Mouse (Mus musculus): ENCODE measurements around the gene Ust.

Gene Ust

DNA sequence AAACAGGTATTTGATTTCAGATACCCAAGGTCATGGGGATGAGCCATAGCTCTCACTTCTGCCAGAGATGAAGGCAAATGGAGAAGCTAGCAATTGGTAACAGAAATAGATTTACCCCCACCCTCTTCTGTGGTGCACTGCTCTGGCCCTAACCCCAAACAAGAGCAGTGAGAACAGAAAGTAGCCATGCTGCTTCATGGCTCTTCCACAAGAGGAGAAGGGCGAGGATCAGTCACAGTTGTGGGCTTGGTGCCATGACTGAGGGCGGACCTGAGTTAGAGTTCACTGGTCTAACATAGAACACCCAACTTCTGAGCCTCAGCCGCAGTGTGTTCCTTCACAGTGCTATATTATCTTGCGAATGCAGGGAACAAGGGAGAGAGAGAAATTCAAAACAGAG is 13.8 kb downstream of the Ust start:
- DNase-seq (ENCODE audit: low read depth, low spot score), result no peak

DNA sequence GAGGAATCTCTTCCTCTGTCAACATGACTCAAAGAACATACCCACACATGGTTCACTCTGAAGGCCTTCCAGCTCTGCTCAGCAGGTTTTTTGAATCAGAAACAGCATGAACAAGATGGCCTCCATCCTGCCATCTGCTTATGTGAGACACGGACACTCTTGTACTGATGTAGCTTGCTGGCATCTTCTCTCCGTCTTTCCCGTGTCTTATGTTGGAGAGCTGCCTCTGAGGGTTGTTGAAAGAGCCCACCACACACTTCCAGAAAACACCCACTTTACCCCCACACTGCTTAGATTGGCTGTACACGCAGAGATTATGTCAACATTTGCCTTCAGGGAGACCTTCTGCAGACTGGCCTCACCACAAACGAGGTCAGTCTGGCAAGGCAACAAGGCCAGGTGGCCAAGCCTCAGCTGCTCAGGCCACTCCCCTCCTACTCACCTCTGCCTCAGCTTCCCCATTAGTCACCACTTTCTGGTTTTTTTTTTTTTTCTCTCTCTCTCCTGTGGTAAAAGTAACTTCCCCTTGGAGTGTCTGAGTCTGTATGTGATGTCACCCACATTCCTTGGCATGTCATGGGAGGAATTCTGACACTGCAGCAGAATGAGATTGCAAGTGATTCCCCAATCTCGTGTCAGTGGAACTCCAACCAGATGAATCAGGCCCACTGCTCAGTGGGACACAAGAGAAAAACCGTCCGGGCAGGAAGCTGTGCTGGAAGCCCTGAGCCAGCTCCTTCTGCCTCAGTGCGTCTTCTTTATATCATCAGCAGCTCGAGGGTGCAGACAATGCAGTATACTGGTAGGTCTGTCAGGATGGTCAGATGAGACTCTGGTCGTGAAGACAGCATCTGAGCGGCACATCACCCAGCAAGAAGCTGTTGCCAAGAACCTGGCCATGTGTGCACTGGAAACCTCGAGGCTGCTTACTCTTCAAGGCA is 19.4 kb downstream of the Ust start:
- peak; percentile 94 for DNase-seq (ENCODE audit: low read depth, low spot score)

DNA sequence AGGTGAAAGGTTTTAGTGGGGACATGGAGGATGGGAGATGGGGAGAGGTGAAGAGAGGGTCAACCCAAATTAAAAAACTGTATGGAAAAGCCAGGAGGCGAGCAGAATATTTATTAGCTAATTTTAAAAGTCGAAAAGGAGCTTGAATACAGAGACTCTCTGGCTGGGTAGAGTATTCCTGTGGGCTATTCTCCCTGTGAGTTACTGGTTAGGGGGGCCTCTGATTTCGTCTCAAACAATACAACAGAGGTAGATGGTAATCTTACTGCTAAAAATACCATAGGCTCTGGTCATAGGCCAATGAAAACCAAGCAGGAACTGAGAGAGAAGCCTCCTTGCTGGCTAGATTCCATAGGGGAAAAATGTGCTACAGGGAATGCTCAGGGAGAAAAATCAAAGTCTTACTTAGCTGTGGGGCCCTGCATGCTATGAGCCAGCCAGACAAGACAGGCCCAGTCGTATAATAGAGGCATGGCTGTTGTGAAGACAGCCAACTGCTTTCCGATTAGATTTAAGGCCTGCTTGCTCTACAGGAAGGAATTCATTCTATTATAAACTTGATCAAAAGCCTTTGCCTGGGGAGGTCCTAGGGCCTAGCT is 23.0 kb downstream of the Ust start:
- DNase-seq (ENCODE audit: low read depth, low spot score), result peak; percentile 58

DNA sequence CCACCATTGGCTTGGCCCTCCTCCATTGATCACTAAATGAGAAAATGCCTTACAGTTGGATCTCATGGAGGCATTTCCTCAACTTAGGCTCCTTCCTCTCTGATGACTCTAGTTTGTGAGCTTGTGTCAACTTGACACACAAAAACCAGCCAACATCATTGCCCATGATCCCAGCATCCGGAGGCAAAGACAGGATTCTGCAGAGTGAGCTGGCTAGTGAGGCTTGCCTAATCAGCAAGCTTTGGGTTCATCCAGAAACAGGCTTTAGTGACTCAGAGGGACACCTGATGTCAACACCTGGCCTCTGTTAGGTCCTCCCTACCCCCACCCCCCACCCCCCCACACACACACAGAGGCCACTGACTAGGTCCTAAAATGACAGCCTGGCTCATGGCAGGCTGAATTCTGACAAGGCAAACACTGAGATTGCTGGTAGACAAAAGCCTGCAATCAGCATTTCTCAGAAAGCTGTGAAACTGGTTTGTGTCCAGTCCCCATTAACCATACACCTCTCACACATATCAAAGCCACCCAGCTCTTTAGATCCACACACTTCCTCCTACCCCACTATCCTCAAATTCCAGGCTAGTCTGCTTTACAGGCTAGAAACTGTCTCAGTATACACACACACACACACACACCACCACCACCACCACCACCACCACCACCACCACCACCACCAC is 26.6 kb downstream of the Ust start:
- DNase-seq (ENCODE audit: low read depth, low spot score), result no peak

DNA sequence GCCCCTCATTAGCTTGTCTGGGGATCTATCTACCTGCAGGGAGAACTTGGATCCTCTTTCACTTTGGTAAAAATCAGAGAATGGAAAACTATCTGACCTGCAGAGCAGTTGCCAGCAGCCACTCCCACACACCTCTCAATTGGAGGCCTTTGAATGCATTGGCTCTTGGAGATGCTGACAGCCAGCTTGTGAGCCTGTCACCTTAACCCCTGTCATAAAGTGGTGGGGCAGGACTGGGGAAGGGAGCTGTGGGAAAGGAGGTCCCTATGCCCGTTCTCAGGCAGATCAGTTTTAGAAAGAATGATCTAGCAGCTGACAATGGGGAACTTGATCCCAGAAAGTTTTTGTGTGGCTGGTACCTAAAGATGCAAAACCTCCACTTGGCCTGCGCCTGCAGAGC is 31.2 kb downstream of the Ust start:
- DNase-seq (ENCODE audit: low read depth, low spot score), result no peak

DNA sequence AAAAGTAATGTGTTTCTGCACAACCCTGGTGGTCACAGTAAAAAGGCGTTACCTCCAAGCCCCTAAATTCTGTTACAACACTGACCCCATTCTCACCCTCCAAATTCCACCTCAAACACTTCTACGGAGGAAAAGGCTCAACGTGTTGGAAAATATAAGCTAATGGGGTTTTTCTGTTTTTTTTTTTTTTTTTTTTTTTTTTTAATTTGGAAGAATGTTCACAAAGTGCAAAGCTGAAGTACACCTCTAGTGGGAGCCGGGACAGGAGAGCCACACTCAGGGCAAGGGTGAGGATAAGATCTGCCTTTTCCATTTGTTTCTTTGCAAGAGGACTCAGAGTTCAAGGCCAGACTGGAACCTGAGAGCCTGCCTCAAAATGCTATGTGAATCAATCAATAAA is 34.1 kb downstream of the Ust start:
- DNase-seq (ENCODE audit: low read depth, low spot score), result no peak

DNA sequence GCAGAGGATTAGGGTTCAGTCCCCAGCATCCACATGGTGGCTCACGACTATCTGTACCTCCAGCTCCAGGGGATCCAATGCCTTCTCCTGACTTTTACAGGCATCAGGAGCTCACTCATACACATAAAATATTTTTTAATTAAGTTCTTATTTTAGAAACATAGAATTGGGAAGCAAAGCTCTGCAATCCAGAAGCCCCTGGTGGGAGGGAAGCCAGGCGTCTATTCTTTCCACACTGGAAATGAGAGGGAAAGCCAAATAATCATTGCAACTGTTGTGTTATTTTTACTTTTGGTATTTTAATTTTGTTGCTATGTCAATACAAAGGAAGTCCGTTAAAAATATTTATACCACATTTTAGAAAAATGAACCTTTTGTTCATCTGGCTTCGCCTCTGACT is 35.8 kb downstream of the Ust start:
- DNase-seq (ENCODE audit: low read depth, low spot score), result no peak

DNA sequence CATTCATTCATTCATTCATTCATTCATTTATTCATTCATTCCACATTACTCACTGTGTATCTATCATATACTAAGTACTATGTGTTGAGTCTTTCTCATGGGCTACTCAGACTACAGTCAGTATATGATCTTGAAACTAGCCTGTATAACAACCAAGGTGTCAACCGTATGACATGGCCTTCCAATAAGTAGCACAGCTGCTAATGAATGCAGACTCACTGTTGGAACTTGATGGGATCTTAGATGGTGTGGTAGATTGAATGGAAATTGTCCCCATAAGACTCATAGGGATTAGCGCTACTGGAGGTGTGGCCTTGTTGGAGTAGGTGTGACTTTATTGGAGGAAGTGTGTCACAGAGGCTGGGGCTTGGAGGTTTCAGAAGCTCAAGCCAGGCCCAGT is 38.8 kb downstream of the Ust start:
- DNase-seq (ENCODE audit: low read depth, low spot score), result no peak

DNA sequence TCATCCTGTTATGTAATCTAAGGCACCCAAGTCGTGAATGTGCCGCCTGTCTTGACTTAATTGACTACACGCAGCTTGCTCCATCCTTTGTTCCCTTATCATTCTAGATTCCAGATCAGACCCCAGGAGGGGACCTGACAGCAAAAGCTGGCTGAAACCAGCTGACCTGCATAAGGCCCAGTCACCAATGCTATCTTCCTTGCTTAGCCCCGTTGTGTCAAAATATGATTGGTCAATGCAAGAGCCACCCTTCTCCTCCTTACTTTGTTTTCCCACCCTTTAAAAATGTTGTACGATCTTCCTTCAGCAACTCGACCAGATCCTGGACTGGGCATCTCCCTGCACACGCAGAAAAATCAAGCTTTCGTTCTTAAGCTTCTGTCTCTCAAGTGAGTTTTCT is 40.7 kb downstream of the Ust start:
- DNase-seq (ENCODE audit: low read depth, low spot score), result no peak

DNA sequence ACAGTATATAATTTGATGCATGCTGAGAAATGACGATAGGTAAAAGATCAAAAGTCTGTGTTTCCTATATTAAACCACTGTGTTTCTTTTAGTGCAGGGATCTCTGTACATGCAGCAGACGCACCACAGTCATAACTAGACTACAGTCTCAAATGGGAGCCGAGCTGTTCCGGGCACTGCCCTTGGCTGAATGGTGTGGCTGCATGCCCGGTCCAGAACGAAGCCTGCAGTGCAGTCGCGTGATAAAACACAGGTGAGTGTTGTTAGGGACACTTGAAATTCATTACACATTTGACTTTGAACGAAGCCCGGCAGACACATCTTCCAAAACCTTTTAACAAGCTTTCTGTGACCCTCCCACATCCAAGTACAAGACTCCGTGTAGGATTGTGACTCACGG is 46.6 kb downstream of the Ust start:
- peak; percentile 67 for DNase-seq (ENCODE audit: low read depth, low spot score)

DNA sequence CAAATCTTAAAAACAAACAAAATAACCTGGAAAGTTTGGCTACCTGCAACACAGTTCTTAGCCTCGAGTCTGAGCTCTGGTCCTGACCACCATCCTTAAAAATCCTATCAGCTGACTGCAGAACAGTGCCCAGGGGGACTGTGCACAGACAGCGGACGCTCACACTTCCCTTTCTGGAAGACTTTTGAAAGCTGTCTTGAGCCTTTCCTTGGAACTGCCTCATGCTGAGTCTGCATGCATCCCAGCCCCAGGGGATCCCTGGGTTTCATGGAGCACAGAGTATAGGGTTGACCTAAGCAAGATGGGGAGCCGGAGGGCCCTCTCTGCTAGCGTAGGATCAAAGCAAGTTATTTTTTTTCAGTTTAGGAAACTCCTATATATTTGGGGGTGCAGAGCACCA is 47.6 kb downstream of the Ust start:
- no peak for DNase-seq (ENCODE audit: low read depth, low spot score)

DNA sequence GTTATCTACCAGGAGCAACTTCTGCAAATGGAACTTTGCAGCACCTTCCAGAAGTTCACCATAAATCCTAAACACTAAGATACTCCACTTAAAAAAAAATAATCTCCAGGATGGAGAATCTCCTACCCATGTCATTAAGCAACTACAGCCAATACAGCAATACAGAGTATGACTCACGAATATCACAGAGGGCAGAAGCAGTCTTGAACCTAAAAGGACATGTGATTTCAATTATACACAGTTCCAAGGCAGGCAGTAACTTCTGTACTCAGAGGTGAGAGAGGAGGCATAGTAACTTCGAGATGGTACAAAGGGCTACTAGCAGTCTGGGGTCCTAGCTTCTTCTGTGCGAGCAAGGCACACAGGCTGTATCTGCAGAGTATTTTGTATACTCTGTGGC is 49.1 kb downstream of the Ust start:
- DNase-seq (ENCODE audit: low read depth, low spot score), result no peak

DNA sequence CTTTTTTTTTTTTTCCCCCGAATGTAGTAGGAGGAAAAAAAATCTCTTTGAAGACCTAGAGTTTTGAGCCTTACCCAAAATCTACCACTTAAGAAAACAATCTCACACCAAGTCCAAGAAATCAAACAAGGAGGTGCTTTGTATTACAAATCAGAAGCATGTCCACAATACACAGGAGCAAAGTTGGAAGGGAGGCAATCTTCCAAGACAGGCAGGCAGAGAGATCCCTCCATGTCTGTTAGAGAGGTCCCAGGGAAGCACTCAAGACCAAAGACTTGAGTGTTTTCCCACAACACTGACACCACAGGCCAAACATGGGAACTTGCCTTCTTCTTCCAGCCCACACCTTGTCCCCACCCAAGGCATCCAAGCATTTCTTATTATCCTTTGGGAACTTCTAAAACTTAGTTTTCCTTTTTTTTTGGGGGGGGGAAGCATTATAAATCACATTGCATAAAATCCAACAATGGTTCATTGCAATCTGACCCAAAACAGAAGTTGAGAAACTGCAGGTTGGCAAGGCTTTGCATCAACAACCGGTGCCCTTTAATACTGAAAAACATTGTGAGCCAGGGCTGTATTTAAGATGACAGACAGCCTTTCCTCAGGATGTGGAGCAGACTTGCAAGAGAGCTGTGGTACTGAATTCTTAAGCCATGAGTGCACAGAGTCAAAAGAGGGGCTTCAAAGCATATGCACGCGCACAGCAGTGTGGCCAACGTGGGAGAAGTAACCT is 49.8 kb downstream of the Ust start:
- DNase-seq (ENCODE audit: low read depth, low spot score), result no peak

DNA sequence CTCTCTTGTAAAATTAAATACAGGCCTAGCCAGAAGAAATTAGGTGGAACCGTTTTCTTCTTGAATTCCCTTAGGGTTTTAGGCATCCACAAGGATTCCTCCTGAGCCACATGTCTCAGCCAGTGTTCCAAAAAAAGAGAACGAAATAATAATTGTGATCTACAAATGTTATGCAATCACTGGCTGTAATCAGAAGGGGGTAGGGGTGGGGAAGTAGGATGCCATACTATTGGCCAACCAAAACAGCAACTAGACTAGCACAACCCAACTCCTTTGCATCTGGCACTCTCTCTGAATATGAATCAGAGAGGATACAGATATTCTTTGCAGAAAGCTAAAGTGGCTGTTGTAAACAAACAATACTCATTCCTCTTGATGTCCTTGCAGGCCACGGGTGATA is 52.7 kb downstream of the Ust start:
- peak; percentile 49 for DNase-seq (ENCODE audit: low read depth, low spot score)

DNA sequence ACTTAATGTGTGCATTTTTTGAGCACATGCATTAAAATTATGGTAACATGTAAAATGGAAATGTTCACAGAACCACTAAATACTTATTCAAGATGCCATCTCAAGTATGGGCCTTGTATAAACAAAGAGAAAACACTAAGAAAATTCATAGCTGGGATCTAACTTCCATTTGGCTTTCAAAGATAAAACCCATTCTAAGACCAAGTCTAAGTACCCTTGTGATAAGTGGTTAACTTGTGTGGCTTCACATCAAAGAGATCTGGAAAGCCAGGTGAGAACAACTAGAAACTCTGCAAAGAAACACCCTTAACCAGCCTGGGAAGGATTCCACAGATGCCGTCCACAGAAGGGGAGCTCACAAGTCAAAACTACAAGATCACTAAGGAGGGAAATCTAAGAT is 53.4 kb downstream of the Ust start:
- no peak for DNase-seq (ENCODE audit: low read depth, low spot score)

DNA sequence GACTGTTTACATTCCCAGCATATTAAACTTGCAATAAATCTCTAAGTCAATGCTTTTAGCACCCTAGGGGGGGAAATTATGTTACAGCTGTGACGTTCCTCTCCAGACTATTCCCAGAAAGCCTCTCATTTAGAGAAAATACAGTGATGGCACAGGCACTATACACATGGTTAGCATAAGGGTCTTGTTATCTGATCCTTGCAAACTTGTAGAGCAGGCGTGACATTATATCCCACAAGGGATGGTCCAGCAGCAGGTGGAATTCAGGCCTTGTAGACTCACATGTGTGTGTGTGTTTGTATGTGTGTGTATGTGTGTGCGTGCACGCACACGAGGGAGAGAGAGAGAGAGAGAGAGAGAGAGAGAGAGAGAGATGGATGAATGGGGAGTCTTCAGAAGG is 57.3 kb downstream of the Ust start:
- DNase-seq (ENCODE audit: low read depth, low spot score), result no peak

DNA sequence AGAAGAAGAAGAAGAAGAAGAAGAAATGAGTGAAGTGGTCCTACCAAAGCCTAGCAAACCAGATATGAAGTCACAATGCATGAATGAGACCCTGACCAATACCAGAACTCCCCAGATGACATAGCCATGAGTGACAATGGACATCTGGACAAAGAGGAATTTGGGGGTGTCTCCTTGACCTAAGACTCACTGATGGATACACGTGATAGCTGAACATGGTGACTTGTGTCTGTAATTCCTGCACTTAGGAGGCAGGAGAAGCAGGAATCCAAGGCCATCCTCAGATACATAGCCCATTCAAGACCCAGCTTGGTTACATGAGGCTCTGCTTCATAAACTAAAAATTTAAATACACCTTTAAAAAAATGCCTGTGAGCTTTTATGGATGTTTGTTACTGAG is 63.9 kb downstream of the Ust start:
- no peak for DNase-seq (ENCODE audit: low read depth, low spot score)

DNA sequence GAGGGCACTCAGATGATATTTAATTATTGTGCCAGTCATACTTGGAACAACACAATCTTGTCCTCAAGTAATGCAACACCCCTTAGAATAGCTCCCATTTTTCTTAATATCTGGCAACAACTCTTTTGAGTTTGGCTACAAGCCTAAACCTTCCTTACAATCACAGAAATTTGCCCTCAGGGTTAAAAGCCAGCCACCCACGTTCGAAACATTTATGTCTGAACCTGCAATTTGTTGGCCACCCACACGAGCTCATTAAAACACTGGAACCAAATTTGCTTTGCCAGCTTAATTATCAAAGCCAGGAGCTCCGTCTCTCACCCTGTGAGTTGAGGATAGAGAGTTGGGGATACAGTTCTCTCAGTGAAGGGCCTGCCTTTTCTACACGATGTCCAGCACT is 70.9 kb downstream of the Ust start:
- peak; percentile 70 for DNase-seq (ENCODE audit: low read depth, low spot score)

DNA sequence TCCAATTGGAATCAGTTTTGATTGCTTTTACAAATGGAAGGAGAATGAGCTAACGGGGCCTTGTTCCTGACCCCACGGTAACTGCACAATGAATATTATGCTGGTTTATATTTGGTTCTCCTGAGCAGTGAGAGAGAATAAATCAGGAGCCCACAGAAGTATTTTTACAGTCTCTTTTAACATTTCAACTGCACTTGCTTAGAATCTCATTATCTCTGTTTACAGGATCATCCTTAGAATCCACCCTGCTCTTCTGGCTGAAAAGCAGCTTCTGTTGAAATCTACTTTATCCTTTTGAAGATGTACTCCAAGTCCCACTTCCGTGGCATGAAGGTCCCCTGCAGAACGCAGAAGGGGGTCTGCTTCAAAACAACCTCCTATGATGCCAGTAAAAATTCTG is 71.7 kb downstream of the Ust start:
- peak; percentile 22 for DNase-seq (ENCODE audit: low read depth, low spot score)

DNA sequence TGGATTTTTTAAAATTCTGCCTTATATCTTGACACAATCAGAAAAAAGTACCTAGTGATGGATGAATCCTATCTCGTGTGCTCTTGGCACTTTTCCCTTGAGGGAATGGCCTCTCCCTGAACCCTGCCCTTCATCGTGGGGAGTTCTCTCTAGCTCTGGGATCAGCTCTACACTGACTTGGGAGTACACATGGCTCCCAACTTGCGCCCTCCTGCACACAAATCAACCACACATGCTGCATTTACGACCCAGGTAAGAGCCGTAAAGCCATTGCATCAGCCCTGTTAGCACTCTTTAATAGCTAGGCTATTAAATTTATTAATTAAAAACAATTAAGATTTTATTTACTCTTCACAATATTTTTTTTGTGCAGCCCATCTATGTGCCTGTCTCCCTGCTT is 74.6 kb downstream of the Ust start:
- DNase-seq (ENCODE audit: low read depth, low spot score), result no peak

DNA sequence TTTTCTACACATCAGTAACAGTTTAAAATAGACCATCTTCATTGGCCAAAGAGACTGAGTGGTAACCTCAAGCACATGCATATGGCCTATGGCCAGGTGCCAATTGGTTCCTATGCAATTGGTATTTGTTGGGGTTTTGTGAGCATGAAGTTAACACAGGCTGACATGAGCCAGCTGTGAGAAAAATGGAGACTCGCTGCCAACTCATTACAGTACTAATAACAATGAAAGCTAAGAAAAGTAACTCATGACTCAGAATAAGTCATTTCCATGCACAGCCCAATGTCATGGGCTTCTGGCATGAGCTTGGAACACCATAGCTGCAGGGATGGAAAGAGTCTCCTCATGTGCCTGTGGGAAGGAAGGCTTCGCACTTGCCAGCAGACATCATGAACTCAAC is 86.8 kb downstream of the Ust start:
- DNase-seq (ENCODE audit: low read depth, low spot score), result peak; percentile 57

Data from brain, adult 2 months (tissue).